Mouse (Mus musculus): ENCODE results near the gene Ablim1.

The Ablim1 gene

DNA sequence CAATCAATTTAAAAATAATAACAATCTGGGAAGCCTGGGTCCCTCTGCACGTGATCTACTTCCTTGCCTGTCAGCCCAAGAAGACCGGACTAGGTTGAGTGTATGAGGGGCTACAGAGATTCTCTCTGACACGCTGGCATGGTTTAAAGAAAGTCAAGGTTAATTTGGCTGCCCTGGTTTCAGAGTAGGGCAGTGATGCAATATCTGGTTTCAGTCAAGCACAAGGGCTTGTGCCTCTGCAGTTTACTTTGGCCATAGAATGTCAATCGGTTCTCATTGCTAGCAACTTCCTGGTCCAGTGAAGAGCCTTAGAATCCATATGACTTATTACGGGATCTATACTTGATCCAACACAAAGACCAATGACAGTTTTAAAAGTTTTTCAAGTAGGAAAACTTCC lies 140.2 kb downstream of the Ablim1 start:
- in situ Hi-C loops (cut with MboI; ENCODE audit: unreplicated experiment in 2 of 2), result loop anchor here in 1 of 2 experiments (25.0 kb wide), 1 partner anchor 1463 kb away; no protein-coding TSS in a partner anchor

DNA sequence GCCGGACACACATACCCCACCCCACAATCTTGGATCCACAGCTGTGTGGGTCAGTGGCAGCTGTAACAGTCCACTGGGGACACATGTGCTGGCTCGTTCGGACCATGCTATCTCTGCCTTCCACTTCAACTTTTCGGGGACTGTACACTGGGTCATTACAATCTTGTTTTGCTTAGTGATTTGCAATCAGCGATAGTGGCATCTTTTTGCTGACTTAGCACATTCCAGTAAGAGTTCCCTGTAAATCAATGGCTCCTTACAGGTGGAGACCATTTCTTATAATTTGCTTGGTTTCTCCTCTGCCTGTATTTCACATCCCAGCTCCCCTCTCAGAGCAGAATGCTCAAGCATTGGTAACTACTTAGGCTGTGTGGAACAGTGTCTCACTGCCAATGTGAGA lies 140.7 kb downstream of the Ablim1 start:
- in situ Hi-C loops (cut with MboI; ENCODE audit: unreplicated experiment in 2 of 2), result loop anchor here in 1 of 2 experiments (25.0 kb wide), 1 partner anchor 1463 kb away; no protein-coding TSS in a partner anchor

DNA sequence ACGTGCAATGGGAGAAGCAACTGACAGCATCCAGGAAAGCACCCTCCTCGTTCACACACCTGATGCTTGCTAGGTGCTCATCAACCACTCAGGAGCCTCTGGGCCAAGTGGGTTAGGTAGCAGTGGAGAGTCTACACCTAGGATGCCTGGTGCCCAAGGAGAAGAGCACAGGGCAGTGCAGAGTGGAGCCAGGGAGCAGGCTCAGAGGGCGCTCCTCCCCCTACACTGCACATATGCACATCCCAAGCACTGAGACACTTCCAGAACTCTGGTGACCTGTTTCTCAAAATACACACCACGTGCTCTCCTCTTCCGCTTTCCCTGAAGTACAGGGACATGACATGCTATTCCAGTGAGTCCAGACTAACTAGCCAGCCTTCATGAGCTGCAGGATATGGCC lies 142.4 kb downstream of the Ablim1 start:
- in situ Hi-C loops (cut with MboI; ENCODE audit: unreplicated experiment in 2 of 2), result loop anchor here in 1 of 2 experiments (25.0 kb wide), 1 partner anchor 1465 kb away; no protein-coding TSS in a partner anchor

DNA sequence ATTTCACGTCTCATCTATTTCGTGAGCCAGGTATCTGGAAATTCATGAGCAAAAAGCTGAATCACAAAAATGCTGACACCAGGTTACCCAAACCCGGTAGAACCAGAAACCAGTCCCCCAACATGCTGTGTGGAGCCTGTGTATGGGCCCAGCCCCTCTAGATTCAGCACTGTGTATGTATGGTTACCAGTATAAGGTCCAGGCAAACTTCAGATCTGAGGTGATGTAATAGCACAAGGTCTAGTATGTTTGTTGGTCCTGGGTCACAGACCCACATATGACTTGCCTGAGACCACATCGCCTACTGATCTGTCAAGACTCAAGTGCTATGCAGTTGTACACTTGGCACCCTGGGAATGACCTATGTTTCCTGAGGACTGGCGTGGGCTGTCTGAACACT lies 143.8 kb downstream of the Ablim1 start:
- in situ Hi-C loops (cut with MboI; ENCODE audit: unreplicated experiment in 2 of 2), result loop anchor here in 1 of 2 experiments (25.0 kb wide), 1 partner anchor 1466 kb away; no protein-coding TSS in a partner anchor

DNA sequence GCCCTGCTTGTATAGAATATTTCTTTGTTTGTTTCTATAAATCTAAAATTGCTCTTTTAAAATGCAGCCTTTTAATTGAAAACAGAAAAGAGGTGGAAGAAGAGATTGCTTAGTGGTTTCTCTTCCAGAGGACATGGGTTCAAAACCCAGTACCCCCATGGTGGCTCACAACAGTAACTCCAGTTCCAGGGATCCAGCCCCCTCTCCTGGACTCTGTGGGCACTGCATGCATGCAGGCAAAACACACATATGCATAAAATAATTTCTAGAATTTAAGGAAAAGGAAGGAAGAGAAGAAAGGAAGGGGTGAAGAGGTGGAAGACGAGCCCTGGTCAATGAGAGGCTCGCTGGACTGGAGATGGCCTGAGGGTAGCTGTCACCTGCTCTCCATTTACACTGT lies 145.2 kb downstream of the Ablim1 start:
- in situ Hi-C loops (cut with MboI; ENCODE audit: unreplicated experiment in 2 of 2), result loop anchor here (10.0 to 25.0 kb wide), 3 partner anchors 225 to 1468 kb away; partner anchors contain the start of gene Trub1 (in 1 of the 2)

DNA sequence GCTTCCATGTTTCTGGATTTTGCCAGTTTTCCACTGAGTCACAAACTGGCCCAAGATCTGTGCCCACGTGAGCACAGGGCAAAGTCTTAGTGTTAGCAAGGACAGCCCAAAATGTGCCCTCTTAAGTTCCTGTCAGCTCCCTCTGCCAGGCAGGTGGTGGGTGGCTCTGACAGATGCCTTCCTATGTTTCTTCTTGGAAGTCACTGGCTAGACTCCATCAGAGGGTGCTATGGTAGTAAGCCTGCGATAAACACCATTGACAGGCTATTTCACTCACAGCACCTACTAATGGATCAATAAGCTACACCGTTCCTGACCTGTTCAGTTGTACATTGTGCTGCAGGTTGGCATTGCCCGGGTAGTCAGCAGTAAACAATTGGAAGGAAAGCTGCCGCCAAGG lies 147.0 kb downstream of the Ablim1 start:
- in situ Hi-C loops (cut with MboI; ENCODE audit: unreplicated experiment in 2 of 2), result loop anchor here (10.0 to 25.0 kb wide), 3 partner anchors 227 to 1470 kb away; partner anchors contain the start of gene Trub1 (in 1 of the 2)

DNA sequence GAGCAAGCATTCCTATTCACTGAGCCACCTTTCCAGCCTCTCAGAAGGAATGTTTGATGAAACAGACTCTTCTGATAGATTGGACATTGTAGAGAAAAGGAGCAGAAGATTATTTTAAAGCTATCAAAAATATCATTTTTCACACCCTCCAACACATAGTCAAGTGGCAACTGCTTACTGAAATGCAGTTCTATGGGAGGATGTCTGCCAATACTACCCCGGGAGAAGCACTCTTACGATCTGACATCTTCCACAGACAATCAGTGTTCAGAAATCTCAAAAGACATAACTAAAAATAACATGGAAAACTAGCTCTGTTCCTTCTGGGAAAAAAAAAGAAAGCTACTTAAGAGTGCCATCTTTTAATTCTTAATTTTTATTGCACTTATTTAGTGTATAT lies 149.8 kb downstream of the Ablim1 start:
- in situ Hi-C loops (cut with MboI; ENCODE audit: unreplicated experiment in 2 of 2), result loop anchor here (5.0 to 25.0 kb wide), 8 partner anchors 87 to 1472 kb away; partner anchors contain the start of gene Trub1 (in 1 of the 2)

DNA sequence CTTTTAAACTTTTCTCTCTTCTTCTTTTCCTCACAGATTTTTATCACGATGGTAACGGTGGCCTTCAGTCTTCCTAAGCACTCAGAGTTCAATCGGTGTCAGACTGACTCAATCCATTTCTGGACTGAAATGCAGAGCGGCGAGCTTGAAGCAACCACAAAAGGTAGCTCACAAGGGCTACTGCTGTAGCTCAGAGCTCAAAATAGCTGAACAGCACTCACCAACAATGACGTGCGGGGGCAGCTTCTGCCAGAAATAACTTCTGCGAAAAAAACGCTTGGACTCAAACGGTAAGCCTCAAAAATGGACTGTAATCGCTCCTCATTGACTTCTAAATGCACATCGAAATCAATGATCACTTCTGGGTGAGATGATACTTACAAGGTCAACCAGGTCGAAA lies 151.4 kb downstream of the Ablim1 start:
- in situ Hi-C loops (cut with MboI; ENCODE audit: unreplicated experiment in 2 of 2), result loop anchor here (5.0 to 25.0 kb wide), 8 partner anchors 89 to 1474 kb away; partner anchors contain the start of gene Trub1 (in 1 of the 2)

DNA sequence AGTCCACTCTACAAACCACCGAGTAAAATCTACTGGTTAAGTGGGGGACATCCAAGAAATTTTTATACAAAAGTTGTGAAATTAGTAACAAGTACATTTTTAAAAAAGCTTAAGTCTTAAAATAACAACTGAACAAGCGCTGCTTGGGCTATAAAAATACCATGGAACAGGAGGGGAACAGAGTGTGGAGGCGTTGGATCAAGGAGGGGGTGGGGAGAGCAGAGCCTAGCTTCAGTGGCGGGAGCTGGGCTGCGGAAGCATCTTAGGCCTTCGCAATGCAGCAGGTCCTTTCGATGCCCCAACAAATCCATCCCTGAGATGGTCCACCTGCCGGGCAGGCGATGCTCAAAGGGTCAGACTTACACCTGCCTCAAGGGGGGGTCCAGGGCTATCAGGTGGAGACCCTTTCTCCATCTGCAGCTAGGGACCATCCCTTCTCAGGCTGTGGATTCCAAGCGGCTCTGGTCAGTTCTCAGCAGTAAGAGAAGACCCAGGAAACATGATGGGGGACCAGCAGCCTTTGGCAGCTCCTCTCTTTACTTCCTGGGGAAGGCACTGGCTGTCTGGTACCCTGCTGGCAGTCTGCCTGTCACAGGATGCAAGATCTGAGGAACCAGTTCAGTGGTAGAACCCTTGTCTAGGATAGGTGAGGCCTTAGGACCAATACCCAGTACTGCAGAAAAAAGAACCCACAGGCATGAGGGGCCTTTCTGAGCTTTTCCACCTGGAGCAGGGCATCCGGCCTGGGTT lies 152.6 kb downstream of the Ablim1 start:
- in situ Hi-C loops (cut with MboI; ENCODE audit: unreplicated experiment in 2 of 2), result loop anchor here (5.0 to 25.0 kb wide), 8 partner anchors 90 to 1475 kb away; partner anchors contain the start of gene Trub1 (in 1 of the 2)

DNA sequence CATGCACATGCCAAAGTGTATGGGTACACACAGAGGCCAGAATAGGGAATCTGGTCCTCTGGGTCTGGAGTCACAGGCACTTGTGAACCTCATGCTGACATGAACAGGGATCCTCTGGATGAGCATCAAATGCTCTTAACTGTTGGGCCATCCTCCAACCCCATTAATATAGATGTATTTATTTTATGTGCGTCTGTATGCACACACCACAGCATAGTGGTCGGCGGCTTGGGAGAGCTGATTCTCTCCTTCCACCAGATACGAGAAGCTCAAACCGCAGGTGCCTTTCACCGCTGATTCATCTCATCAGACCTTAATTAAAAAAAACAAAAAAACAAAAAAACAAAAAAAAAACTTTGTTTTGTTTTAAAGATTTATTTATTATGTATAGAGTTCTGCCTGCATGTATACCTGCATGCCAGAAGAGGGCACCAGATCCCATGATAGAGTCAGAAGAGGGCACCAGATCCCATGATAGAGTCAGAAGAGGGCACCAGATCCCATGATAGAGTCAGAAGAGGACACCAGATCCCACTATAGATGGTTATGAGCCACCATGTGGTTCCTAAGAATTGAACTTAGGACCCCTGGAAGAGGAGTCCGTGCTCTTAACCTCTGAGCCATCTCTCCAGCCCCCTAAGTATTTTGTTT lies 153.6 kb downstream of the Ablim1 start:
- in situ Hi-C loops (cut with MboI; ENCODE audit: unreplicated experiment in 2 of 2), result loop anchor here (5.0 to 25.0 kb wide), 8 partner anchors 91 to 1476 kb away; partner anchors contain the start of gene Trub1 (in 1 of the 2)

DNA sequence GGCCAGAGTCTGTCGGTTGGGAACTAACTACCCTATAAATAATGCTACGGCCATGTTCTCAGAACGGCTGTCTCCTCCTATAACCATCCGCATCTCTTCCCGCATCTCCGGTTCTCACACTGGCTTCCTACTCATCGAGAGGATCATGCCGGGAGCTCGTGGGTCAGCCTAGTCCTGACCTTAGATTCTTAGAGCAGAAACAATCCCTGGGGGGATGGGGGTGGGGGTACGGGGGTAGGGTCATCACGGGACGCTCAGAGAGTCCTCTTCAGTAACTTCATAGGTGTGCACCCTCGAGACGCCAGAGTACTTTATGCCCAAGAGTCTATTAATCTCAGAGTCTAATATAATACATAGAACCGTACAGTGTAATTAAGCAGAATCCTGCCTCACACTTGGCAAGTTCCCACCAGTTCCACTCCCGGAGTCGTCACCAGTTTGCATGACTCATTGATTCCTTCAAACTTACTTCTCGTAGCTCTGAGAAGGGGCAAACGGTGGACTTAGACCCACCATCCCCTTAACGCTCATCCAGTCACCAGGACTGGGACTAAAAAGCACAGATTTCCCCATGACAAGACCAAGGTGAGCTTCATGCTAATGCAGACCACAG lies 156.9 kb downstream of the Ablim1 start:
- in situ Hi-C loops (cut with MboI; ENCODE audit: unreplicated experiment in 2 of 2), result loop anchor here in 1 of 2 experiments (5.0 to 25.0 kb wide), 2 partner anchors 484 to 1479 kb away; no protein-coding TSS in a partner anchor

DNA sequence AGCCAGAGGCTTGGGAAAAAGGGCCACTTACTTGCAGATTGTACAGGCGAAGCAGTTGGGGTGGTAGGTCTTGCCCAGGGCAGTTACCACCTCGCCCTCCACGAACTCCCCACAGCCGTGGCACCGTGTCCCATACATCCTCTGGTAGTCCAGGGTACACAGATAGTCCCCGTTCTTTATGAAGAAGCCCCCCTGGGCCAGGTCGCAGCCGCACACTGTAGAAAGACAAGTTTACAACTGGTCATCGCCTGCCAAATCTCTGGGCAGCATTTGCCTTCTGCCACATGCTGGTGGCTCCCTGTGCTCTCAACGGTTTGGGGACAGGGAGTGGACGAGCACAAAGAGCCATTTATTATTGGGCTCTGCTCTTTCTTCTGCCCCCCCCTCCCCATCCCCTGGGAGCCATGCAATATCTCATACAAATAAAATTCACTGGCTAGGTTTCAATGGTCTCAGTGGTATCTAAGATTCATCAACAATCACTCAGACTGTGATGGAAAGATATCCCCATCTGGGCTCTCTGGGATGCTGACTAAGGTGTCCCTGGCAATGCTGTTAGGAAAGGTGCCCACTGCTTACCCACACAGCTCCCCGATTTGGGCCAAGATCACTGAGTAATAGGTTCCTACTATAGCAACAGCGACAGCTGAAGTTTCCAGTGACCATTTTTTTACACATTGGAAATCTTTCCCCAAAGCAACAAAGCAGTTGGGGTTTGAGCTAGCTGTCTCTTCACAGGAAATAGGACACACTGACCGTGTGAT lies 159.4 kb downstream of the Ablim1 start:
- in situ Hi-C loops (cut with MboI; ENCODE audit: unreplicated experiment in 2 of 2), result loop anchor here in 1 of 2 experiments (5.0 to 25.0 kb wide), 2 partner anchors 487 to 1482 kb away; no protein-coding TSS in a partner anchor

DNA sequence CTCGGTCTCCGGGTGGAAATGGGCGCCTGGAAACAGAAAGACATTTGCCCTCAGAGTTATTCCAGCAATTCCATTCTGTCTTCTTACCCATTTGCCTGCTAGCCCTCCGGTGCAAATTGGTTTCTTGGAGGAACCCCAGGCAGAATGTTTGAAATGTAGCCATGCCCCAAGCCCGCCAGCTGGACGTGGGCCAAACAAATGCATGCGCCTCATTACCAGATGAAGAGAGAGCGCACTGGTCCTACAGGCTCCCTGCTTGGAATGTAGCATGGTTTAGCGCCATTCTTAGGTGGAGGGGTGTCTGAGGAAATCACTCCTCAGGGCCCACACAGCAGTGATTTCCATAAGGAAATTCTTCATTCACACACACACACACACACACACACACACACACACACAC lies 162.4 kb downstream of the Ablim1 start:
- in situ Hi-C loops (cut with MboI; ENCODE audit: unreplicated experiment in 2 of 2), result loop anchor here (5.0 to 25.0 kb wide), 2 partner anchors 235 to 1485 kb away; no protein-coding TSS in a partner anchor

DNA sequence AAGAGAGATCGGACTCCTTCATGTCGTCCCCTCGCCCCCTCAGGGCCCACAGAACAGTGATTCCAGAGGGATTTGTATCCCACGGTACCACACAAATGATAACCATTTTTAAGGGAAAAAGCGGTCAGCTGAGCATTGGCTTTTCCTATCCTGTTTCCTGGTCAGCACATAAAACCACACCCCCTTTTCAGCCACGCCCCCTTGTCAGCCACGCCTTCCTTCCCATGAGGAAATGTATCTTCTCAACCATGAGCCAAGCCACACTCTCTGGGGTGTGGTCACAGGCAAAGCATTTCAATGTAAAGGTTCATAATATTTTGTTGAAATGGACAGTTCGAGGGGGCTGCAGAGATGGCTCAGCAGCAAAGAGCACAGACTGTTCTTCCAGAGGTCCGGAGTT lies 163.2 kb downstream of the Ablim1 start:
- in situ Hi-C loops (cut with MboI; ENCODE audit: unreplicated experiment in 2 of 2), result loop anchor here (5.0 to 25.0 kb wide), 2 partner anchors 234 to 1486 kb away; no protein-coding TSS in a partner anchor

DNA sequence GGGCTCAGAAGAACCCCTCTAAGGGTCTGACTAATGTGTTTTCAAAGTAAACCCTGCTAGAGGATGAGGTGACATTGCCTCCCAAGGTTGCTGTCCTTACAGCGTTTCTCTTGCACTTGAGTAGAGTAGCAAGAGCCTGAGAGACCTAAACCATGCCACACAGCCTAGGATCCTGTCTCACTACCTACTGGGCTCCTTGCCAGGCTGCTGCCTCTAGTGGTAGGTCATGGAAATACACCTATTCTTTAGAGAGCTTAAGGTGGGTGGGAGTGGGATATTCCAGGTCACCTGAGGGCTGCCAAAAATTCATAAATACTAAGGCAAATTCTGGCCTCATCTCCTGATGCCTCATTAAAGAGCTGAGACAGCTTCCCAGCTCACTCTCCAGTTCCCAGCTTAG lies 164.4 kb downstream of the Ablim1 start:
- in situ Hi-C loops (cut with MboI; ENCODE audit: unreplicated experiment in 2 of 2), result loop anchor here (5.0 to 25.0 kb wide), 2 partner anchors 233 to 1487 kb away; no protein-coding TSS in a partner anchor

DNA sequence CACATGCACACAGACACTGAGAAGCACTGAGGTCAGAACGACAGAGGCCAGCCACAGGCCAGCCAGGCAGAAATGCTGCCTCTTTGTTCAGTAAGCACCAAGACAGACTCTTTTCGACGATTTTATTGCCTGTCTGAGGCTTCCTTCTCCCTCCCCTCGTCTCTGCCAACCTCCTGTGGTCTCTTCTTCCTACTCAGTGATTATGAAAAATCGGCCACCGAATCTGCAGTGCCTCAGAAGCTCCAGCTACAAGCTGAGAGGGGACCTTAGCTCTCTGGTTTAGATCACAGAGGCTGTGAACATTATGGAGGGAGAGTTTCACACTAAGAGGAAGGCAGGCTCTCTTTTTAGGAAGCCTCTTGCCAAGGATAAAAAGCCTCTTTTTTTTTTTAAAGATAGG lies 167.0 kb downstream of the Ablim1 start:
- in situ Hi-C loops (cut with MboI; ENCODE audit: unreplicated experiment in 2 of 2), result loop anchor here in 1 of 2 experiments (10.0 kb wide), 1 partner anchor 1407 kb away; no protein-coding TSS in a partner anchor

DNA sequence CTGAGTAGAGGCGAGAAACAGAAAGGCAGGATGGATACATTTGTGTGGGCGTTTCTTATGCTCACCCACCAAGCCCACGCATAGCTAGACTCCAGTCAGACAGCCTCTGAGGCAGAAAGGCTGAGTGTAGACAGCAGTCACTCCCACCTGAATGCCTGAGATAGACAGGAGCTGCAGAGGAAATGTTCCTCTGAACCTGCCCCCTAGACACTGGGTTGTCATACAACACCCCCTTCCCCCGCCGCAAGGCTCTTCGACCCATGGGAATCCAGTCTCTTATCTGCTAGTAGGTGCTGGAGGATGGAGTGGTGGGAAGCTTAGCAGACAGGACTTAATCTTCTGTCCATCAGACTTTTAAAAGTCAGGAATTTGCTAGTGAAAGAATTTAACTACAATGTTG lies 167.8 kb downstream of the Ablim1 start:
- in situ Hi-C loops (cut with MboI; ENCODE audit: unreplicated experiment in 2 of 2), result loop anchor here in 1 of 2 experiments (10.0 kb wide), 1 partner anchor 1408 kb away; no protein-coding TSS in a partner anchor

DNA sequence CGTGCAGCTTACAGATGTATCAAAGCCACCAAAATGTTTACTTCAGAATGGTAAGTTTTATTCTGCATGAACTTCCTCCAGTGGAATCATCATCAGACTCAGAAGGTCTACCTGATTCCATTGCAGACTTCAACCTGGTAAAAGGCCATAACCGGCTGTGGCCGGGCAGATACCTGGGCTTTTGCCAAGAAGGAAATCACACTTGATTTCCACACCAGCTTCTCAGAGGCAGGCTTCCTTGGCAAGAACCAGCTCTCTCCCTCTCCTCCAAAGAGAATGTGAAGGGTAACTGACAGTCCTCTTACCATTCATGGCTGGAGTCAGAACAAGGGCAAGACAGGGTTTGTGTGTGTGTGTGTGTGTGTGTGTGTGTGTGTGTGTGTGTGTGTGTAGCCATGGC lies 171.1 kb downstream of the Ablim1 start:
- in situ Hi-C loops (cut with MboI; ENCODE audit: unreplicated experiment in 2 of 2), result loop anchor here in 1 of 2 experiments (10.0 kb wide), 1 partner anchor 1411 kb away; no protein-coding TSS in a partner anchor

Measured in v-Abl transformed pro-B cells (cell line).